Mouse (Mus musculus) liver, embryonic 14.5 days (tissue): ENCODE results near the gene Cdh12.

ENCODE experiments used
- CTCF ChIP-seq: IDR thresholded peaks from 2 replicates; pipeline ENCODE4 v1.5.1; 2016; ENCODE audit warnings: antibody characterized with exemption, low read depth, control low read depth
- EP300 ChIP-seq: IDR thresholded peaks from 2 replicates; pipeline ENCODE4 v1.6.1; 2016; ENCODE audit warnings: antibody characterized with exemption, low read depth

DNA sequence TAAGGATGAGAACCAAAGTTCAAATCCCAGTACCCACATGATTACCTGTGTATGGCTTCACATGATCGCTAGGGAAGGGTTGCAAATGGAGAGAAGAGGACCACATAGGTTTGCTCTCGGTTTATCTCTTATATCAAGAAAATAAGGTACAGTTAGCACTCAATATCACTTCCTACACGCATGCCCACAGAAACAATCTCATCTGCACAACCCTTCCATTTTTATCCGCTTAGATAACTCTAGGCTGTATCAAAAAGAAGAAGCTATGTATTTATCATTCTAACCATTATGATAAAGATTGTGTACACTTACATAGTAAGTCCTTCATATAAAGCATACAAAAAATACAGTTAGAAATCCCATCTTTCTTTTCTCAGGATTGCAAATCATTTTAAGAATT, 988.3 kb downstream of the Cdh12 start:
- no peak for TF ChIP-seq CTCF
- no peak for TF ChIP-seq EP300
